Mouse (Mus musculus) erythroblast, embryonic 14.5 days (primary cell): Measurements from ENCODE around the gene Hmox2. TPM values are rescaled to one million over a fixed set of nuclear protein-coding genes. Genes with fewer than 3 reads are reported as not detected.
A peak's percentile ranks its signal among the peaks of the same experiment; 100 is the strongest.
"Not testable (repeated sequence)": the region's sequence is repeated elsewhere in the genome, so short reads cannot be mapped to it uniquely, and the experiment has no call there.

Experiments used
- H3K27me3 ChIP-seq: 2 replicates; pipeline ENCODE4 v1.6.1; 2012; ENCODE audit warnings: inconsistent platforms; ENCODE audit not compliant: control insufficient read depth
- H3K36me3 ChIP-seq: 2 replicates; pipeline ENCODE4 v1.6.1; 2012; ENCODE audit warnings: mild to moderate bottlenecking, inconsistent platforms; ENCODE audit not compliant: control insufficient read depth
- H3K4me1 ChIP-seq: 2 replicates; pipeline ENCODE4 v1.6.1; 2012; ENCODE audit warnings: inconsistent platforms; ENCODE audit not compliant: control insufficient read depth
- H3K4me3 ChIP-seq: replicated peaks from 2 replicates; pipeline ENCODE3; 2012; ENCODE audit warnings: moderate library complexity, mild to moderate bottlenecking, inconsistent platforms
- H3K9me3 ChIP-seq: 2 replicates; pipeline ENCODE4 v1.6.1; 2012; ENCODE audit warnings: low read length, inconsistent platforms, mixed read lengths; ENCODE audit not compliant: control insufficient read depth
- GATA1 ChIP-seq: IDR thresholded peaks from 2 replicates; pipeline ENCODE4 v1.6.1; 2012; ENCODE audit warnings: low read length, inconsistent platforms, mixed read lengths
- TAL1 ChIP-seq: IDR thresholded peaks from 3 replicates; pipeline ENCODE4 v1.6.1; 2012; ENCODE audit warnings: low read length, inconsistent platforms, mixed read lengths
- polyA plus RNA-seq: library from polyadenylated mRNA; stranded (reverse); fragments of >175 nt; gene quantifications from 2 replicates; pipeline ENCODE4 v1.2.3, GENCODE M21; 2012

The Hmox2 gene
- polyA plus RNA-seq = 0.34 and 1.3 TPM in 2 replicates

- Histone ChIP-seq H3K36me3 (no peaks in the 10 kb centered on the region), H3K9me3 (no peaks in the 10 kb centered on the region), H3K4me3 (peak within 1 kb of the TSS; percentile 79), H3K27me3 (no peaks in the 10 kb centered on the region), H3K4me1 (peaks cover 41% of the 10 kb centered on the region)
- no peak for TF ChIP-seq GATA1
- no peak for TF ChIP-seq TAL1
Observed at GRCm38 (mm10) chr16:4725780-4726527, at the start of gene Hmox2. Gene Hmox2 (plus strand): TSS chr16:4726361.

GRCm38 (mm10) chr16:4676836-4677235, 49.3 kb upstream of the Hmox2 start:
- Histone ChIP-seq H3K9me3 (no peaks in the 10 kb centered on the region), H3K36me3 (peaks cover 29% of the 10 kb centered on the region), H3K27me3 (no peaks in the 10 kb centered on the region), H3K4me3 (no peak overlapping the region), H3K4me1 (peaks cover 46% of the 10 kb centered on the region)
- TF ChIP-seq GATA1 = no peak
- no peak for TF ChIP-seq TAL1

- no peak for TF ChIP-seq GATA1
- no peak for TF ChIP-seq TAL1
- H3K27me3 ChIP-seq = no peaks in the 10 kb centered on the region
- peaks cover 28% of the 10 kb centered on the region for H3K36me3 ChIP-seq
- no peaks in the 10 kb centered on the region for H3K9me3 ChIP-seq
- H3K4me3 ChIP-seq = no peak overlapping the region
- H3K4me1 ChIP-seq = peaks cover 58% of the 10 kb centered on the region
Observed at GRCm38 (mm10) chr16:4678080-4678479, 48.1 kb upstream of the Hmox2 start.

- Histone ChIP-seq H3K27me3 (no peaks in the 10 kb centered on the region), H3K9me3 (no peaks in the 10 kb centered on the region), H3K4me3 (peak within 1 kb of the TSS; percentile 83), H3K4me1 (peaks cover 59% of the 10 kb centered on the region), H3K36me3 (peaks cover 18% of the 10 kb centered on the region)
- TF ChIP-seq GATA1 = no peak
- no peak for TF ChIP-seq TAL1
Observed at GRCm38 (mm10) chr16:4679121-4680018, 46.8 kb upstream of the Hmox2 start, which contains the start of gene Coro7. Gene Coro7 (minus strand): TSS chr16:4679777.

GRCm38 (mm10) chr16:4680922-4681455, 45.2 kb upstream of the Hmox2 start:
- not testable (repeated sequence) for H3K9me3 ChIP-seq
- H3K4me1 ChIP-seq = peaks cover 71% of the 10 kb centered on the region

GRCm38 (mm10) chr16:4682628-4683179, 43.5 kb upstream of the Hmox2 start:
- H3K4me1 ChIP-seq = peaks cover 72% of the 10 kb centered on the region
- H3K4me3 ChIP-seq = peak overlapping the region; percentile 79
- peaks cover 11% of the 10 kb centered on the region for H3K36me3 ChIP-seq
- H3K9me3 ChIP-seq = no peaks in the 10 kb centered on the region
- no peak for TF ChIP-seq TAL1
- peak; percentile 22; the same call in 1 of the 2 replicates for TF ChIP-seq GATA1
- no peaks in the 10 kb centered on the region for H3K27me3 ChIP-seq

More at GRCm38 (mm10) chr16:4680922-4681455, 45.2 kb upstream of the Hmox2 start:
- not testable (repeated sequence) for H3K36me3 ChIP-seq, H3K27me3 ChIP-seq, H3K4me3 ChIP-seq

GRCm38 (mm10) chr16:4683193-4683580, 43.0 kb upstream of the Hmox2 start:
- no peaks in the 10 kb centered on the region for H3K9me3 ChIP-seq
- H3K4me3 ChIP-seq = peak overlapping the region; percentile 79
- no peaks in the 10 kb centered on the region for H3K27me3 ChIP-seq
- H3K36me3 ChIP-seq = peaks cover 15% of the 10 kb centered on the region
- TF ChIP-seq TAL1 (peak; percentile 41; the same call in 2 of the 3 replicates), GATA1 (no peak)
- peaks cover 68% of the 10 kb centered on the region for H3K4me1 ChIP-seq

GRCm38 (mm10) chr16:4683581-4684456, 42.3 kb upstream of the Hmox2 start:
- H3K4me1 ChIP-seq = peaks cover 61% of the 10 kb centered on the region
- H3K9me3 ChIP-seq = no peaks in the 10 kb centered on the region

More at GRCm38 (mm10) chr16:4683581-4684456, 42.3 kb upstream of the Hmox2 start:
- H3K27me3 ChIP-seq = no peaks in the 10 kb centered on the region
- TF ChIP-seq GATA1 (peak; percentile 81), TAL1 (no peak)
- peak overlapping the region; percentile 79 for H3K4me3 ChIP-seq
- H3K36me3 ChIP-seq = peaks cover 19% of the 10 kb centered on the region
